Mouse (Mus musculus) forebrain, embryonic 14.5 days (tissue): ENCODE data around the gene Olfr90. TPM values are rescaled to one million over a fixed set of nuclear protein-coding genes. Genes with fewer than 3 reads are reported as not detected.

ENCODE experiments used
- ATAC-seq: fragments of 200-750 bp; cut with Nextera tagmentation; 2 replicates; pipeline ENCODE4 v1.8.0; 2017; ENCODE audit warnings: mild to moderate bottlenecking, moderate library complexity
- DNase-seq: peaks from one replicate; pipeline ENCODE4 v3.0.0-alpha.2; 2015; ENCODE audit warnings: low spot score
- H3K27ac ChIP-seq: fragments of 300-500 bp; sonication (generic); 2 replicates; pipeline ENCODE4 v1.5.1; 2014; ENCODE audit warnings: low read depth, mild to moderate bottlenecking, control low read depth, low read length, moderate library complexity
- H3K27me3 ChIP-seq: fragments of 300-500 bp; sonication (generic); replicated peaks from 2 replicates; pipeline ENCODE4 v1.6.1; 2014; ENCODE audit warnings: low read length, control low read depth, mixed read lengths; ENCODE audit not compliant: control insufficient read depth, insufficient read depth
- H3K36me3 ChIP-seq: fragments of 300-500 bp; sonication (generic); 2 replicates; pipeline ENCODE4 v1.6.1; 2014; ENCODE audit warnings: low read length, control low read depth; ENCODE audit not compliant: control insufficient read depth, insufficient read depth
- H3K4me1 ChIP-seq: fragments of 300-500 bp; sonication (generic); 2 replicates; pipeline ENCODE4 v1.6.1; 2014; ENCODE audit warnings: antibody characterized with exemption, low read length, control low read depth; ENCODE audit not compliant: control insufficient read depth, insufficient read depth
- H3K4me2 ChIP-seq: fragments of 300-500 bp; sonication (generic); 2 replicates; pipeline ENCODE4 v1.6.1; 2014; ENCODE audit warnings: mild to moderate bottlenecking, control low read depth, low read length
- H3K4me3 ChIP-seq: fragments of 300-500 bp; sonication (generic); 2 replicates; pipeline ENCODE4 v1.5.1; 2014; ENCODE audit warnings: low read depth, low read length, control low read depth
- H3K9ac ChIP-seq: fragments of 300-500 bp; sonication (generic); 2 replicates; pipeline ENCODE4 v1.6.1; 2014; ENCODE audit warnings: mild to moderate bottlenecking, low read length, control low read depth, moderate library complexity
- H3K9me3 ChIP-seq: fragments of 300-500 bp; sonication (generic); replicated peaks from 2 replicates; pipeline ENCODE4 v1.6.1; 2016; ENCODE audit warnings: low read length, control low read depth, mixed read lengths; ENCODE audit not compliant: control insufficient read depth
- WGBS: fragments of 180-500 bp; shearing (Covaris S2); extraction: QIAGEN DNeasy Blood & Tissue Kit; methylation state at CpG from one replicate; pipeline ENCODE4 v1.1.7; 2014; 5-methylcytosine and 5-hydroxymethylcytosine counted together
- polyA plus RNA-seq: library from polyadenylated mRNA; unstranded; fragments of >200 nt; fragmentation: Nextera tagmentation; extraction: Ambion mirVana; gene quantifications from 2 replicates; pipeline ENCODE4 v1.2.1, GENCODE M21; 2014

The Olfr90 gene
- polyA plus RNA-seq, 1 experiment from 2014 or later = not detected

GRCm38 (mm10) chr17:37081659-37082058 lies 6.6 kb downstream of the Olfr90 start:
- H3K27ac ChIP-seq = no peak overlapping the region
- no peak overlapping the region for H3K4me3 ChIP-seq
- peaks cover 3% of the 10 kb centered on the region; the same call in 1 of the 2 replicates for H3K36me3 ChIP-seq
- 94% methylated on average over 4 of the region's 4 CpGs for WGBS
- H3K27me3 ChIP-seq = no peaks in the 10 kb centered on the region
- H3K9ac ChIP-seq = no peak overlapping the region
- DNase-seq (no peak), ATAC-seq (no peak)
- no peaks in the 10 kb centered on the region for H3K9me3 ChIP-seq
- H3K4me2 ChIP-seq = no peak overlapping the region
- H3K4me1 ChIP-seq = peaks cover 9% of the 10 kb centered on the region

- Histone ChIP-seq H3K9me3 (no peaks in the 10 kb centered on the region), H3K27me3 (no peaks in the 10 kb centered on the region), H3K4me3 (no peak overlapping the region), H3K36me3 (peaks cover 16% of the 10 kb centered on the region), H3K4me2 (no peak overlapping the region), H3K27ac (no peak overlapping the region), H3K9ac (no peak overlapping the region), H3K4me1 (peaks cover 9% of the 10 kb centered on the region)
- WGBS = 17% methylated on average over 5 of the region's 5 CpGs
- DNase-seq = no peak
- no peak for ATAC-seq
Observed at GRCm38 (mm10) chr17:37080119-37080518, 8.2 kb downstream of the Olfr90 start.

GRCm38 (mm10) chr17:37078990-37079389 lies 9.3 kb downstream of the Olfr90 start:
- H3K9ac ChIP-seq = no peak overlapping the region
- no peak overlapping the region for H3K4me3 ChIP-seq
- H3K27me3 ChIP-seq = no peaks in the 10 kb centered on the region
- peaks cover 27% of the 10 kb centered on the region for H3K36me3 ChIP-seq
- peak overlapping the region; percentile 20; the same call in 1 of the 2 replicates for H3K4me2 ChIP-seq
- DNase-seq = peak; percentile 66
- peak; percentile 54 for ATAC-seq
- no peaks in the 10 kb centered on the region for H3K9me3 ChIP-seq
- H3K27ac ChIP-seq = peak overlapping the region; percentile 53; the same call in 1 of the 2 replicates
- 3% methylated on average over 2 of the region's 2 CpGs for WGBS
- H3K4me1 ChIP-seq = peaks cover 9% of the 10 kb centered on the region

- Histone ChIP-seq H3K4me2 (no peak overlapping the region), H3K27me3 (no peaks in the 10 kb centered on the region), H3K36me3 (peaks cover 34% of the 10 kb centered on the region), H3K9ac (no peak overlapping the region), H3K9me3 (no peaks in the 10 kb centered on the region), H3K4me1 (peaks cover 9% of the 10 kb centered on the region), H3K4me3 (no peak overlapping the region), H3K27ac (no peak overlapping the region)
- DNase-seq (no peak), ATAC-seq (no peak)
- 27% methylated on average over 1 of the region's 1 CpGs for WGBS
Observed at GRCm38 (mm10) chr17:37078193-37078592, 10.1 kb downstream of the Olfr90 start.

- Histone ChIP-seq H3K27me3 (no peaks in the 10 kb centered on the region), H3K36me3 (peaks cover 56% of the 10 kb centered on the region), H3K4me3 (no peak overlapping the region), H3K4me2 (no peak overlapping the region), H3K4me1 (peaks cover 9% of the 10 kb centered on the region), H3K9me3 (no peaks in the 10 kb centered on the region), H3K9ac (no peak overlapping the region), H3K27ac (no peak overlapping the region)
- WGBS = 90% methylated on average over 2 of the region's 2 CpGs
- DNase-seq = no peak
- ATAC-seq = no peak
Observed at GRCm38 (mm10) chr17:37075766-37076165, 12.5 kb downstream of the Olfr90 start.

GRCm38 (mm10) chr17:37075181-37075580 lies 13.1 kb downstream of the Olfr90 start:
- Histone ChIP-seq H3K4me2 (no peak overlapping the region), H3K36me3 (peaks cover 62% of the 10 kb centered on the region), H3K27me3 (no peaks in the 10 kb centered on the region), H3K9ac (no peak overlapping the region), H3K27ac (no peak overlapping the region), H3K4me1 (peaks cover 9% of the 10 kb centered on the region), H3K4me3 (no peak overlapping the region), H3K9me3 (no peaks in the 10 kb centered on the region)
- DNase-seq = no peak
- 92% methylated on average over 6 of the region's 6 CpGs for WGBS
- no peak for ATAC-seq

GRCm38 (mm10) chr17:37072730-37073276 lies 15.5 kb downstream of the Olfr90 start:
- H3K27ac ChIP-seq = peak overlapping the region; percentile 16; the same call in 1 of the 2 replicates
- ATAC-seq (peak; percentile 38; the same call in 1 of the 2 replicates), DNase-seq (no peak)
- H3K36me3 ChIP-seq = peaks cover 86% of the 10 kb centered on the region
- no peak overlapping the region; the same call in 1 of the 2 replicates for H3K9ac ChIP-seq
- H3K9me3 ChIP-seq = no peaks in the 10 kb centered on the region
- no peaks in the 10 kb centered on the region for H3K27me3 ChIP-seq
- no peaks in the 10 kb centered on the region for H3K4me1 ChIP-seq
- no peak overlapping the region for H3K4me2 ChIP-seq
- 31% methylated on average over 11 of the region's 11 CpGs for WGBS
- H3K4me3 ChIP-seq = no peak overlapping the region

GRCm38 (mm10) chr17:37072080-37072729 lies 16.1 kb downstream of the Olfr90 start:
- 50% methylated on average over 12 of the region's 12 CpGs for WGBS
- Histone ChIP-seq H3K27me3 (no peaks in the 10 kb centered on the region), H3K36me3 (peaks cover 92% of the 10 kb centered on the region), H3K4me3 (no peak overlapping the region), H3K4me1 (no peaks in the 10 kb centered on the region), H3K4me2 (no peak overlapping the region), H3K9ac (no peak overlapping the region), H3K27ac (peak overlapping the region; percentile 44; the same call in 1 of the 2 replicates), H3K9me3 (no peaks in the 10 kb centered on the region)
- ATAC-seq (peak; percentile 50; the same call in 1 of the 2 replicates), DNase-seq (peak; percentile 24)

GRCm38 (mm10) chr17:37070121-37070520 lies 18.2 kb downstream of the Olfr90 start:
- no peak overlapping the region for H3K4me3 ChIP-seq
- ATAC-seq = no peak
- H3K4me2 ChIP-seq = no peak overlapping the region
- no peak for DNase-seq
- 88% methylated on average over 8 of the region's 8 CpGs for WGBS
- peaks cover 97% of the 10 kb centered on the region for H3K36me3 ChIP-seq
- H3K27ac ChIP-seq = no peak overlapping the region
- H3K9me3 ChIP-seq = no peaks in the 10 kb centered on the region
- H3K4me1 ChIP-seq = no peaks in the 10 kb centered on the region
- H3K27me3 ChIP-seq = no peaks in the 10 kb centered on the region
- H3K9ac ChIP-seq = no peak overlapping the region
